In the genomic region with DNA sequence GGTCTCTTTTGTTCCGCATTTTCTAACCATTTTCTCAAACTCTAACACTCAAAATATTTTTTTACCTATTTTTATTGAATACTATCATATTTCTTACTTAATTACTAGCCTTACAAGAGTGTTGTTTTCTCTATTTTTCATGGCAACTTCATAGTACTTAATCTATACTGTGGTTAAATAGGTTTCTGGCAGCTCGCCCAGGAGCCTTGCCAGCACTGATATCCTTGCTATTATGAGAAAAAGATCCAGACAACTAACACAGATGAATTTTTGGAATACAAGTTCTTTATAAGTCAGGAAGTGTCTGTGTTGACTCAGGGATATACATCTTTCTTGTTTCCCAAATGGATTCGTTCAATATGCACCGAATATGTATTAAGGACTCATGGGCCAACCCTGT, we compare ENCODE assay signal across 30 mouse cellular contexts.
DNase-seq lines count a peak whose midpoint lies in the region; ATAC-seq and TF ChIP-seq lines count a peak whose summit lies in the region.
"Had no signal": no experiment of that assay in that cellular context is flagged by ENCODE, and none has a peak within 500 bp of the region (broad histone marks: within the 10 kb centered on the region; RNA-seq: fewer than 3 reads in every experiment).

No protein-coding gene starts in this region.

- peaks cover 7% of the 10 kb centered on the region for H3K4me1 ChIP-seq in forebrain, embryonic 14.5 days (ENCODE audit: control insufficient read depth, insufficient read depth, low read length)
- 0 out of 2 replicates have a peak, but pooled peaks cover 5% of the 10 kb centered on the region for H3K4me1 ChIP-seq in forebrain, postnatal 0 days (ENCODE audit: insufficient read depth)
- H3K4me1 ChIP-seq in lung, embryonic 14.5 days (ENCODE audit: insufficient read depth): no peaks in the 10 kb centered on the region
- H3K4me1 ChIP-seq: embryonic facial prominence, embryonic 15.5 days; kidney, embryonic 15.5 days; limb, embryonic 15.5 days; liver, embryonic 15.5 days; lung, embryonic 15.5 days; megakaryocyte, embryonic 14.5 days had no signal

- no peak for ATAC-seq in forebrain, embryonic 14.5 days
- ATAC-seq in forebrain, postnatal 0 days: no peak
- ATAC-seq in lung, embryonic 14.5 days (ENCODE audit: insufficient read depth): no peak
- peak; percentile 73 for ATAC-seq in megakaryocyte-erythroid progenitor cell, adult 5-6 weeks (replicated peaks; ENCODE audit: low FRiP score, low TSS enrichment, poor library complexity, severe bottlenecking)
- no peak for ATAC-seq in cerebellum, adult (ENCODE audit: insufficient number of reproducible peaks, low FRiP score, low TSS enrichment)
- ATAC-seq: activated CD4-positive, CD25-positive, alpha-beta regulatory T cell, adult 4 months; forebrain, embryonic 13.5 days; inflammation-experienced regulatory T-cells, adult 6 months had no signal

- H3K27me3 ChIP-seq in forebrain, embryonic 14.5 days (replicated peaks; ENCODE audit: control insufficient read depth, insufficient read depth, low read length): no peaks in the 10 kb centered on the region
- H3K27me3 ChIP-seq in forebrain, postnatal 0 days (ENCODE audit: insufficient read depth, low read length): no peaks in the 10 kb centered on the region
- H3K27me3 ChIP-seq in lung, embryonic 14.5 days (ENCODE audit: insufficient read depth, low read length): no peaks in the 10 kb centered on the region
- H3K27me3 ChIP-seq: embryonic facial prominence, embryonic 15.5 days; forebrain, embryonic 13.5 days; heart, embryonic 12.5 days; kidney, embryonic 15.5 days; limb, embryonic 15.5 days; liver, embryonic 15.5 days; lung, embryonic 15.5 days had no signal

- 93% methylated on average over 4 of the region's 4 CpGs for WGBS in forebrain, embryonic 14.5 days
- 84% methylated on average over 4 of the region's 4 CpGs for WGBS in forebrain, postnatal 0 days
- WGBS in lung, embryonic 14.5 days: 58% methylated on average over 4 of the region's 4 CpGs

- no peak overlapping the region for H3K9ac ChIP-seq in forebrain, embryonic 14.5 days (ENCODE audit: low read length)
- no peak overlapping the region for H3K9ac ChIP-seq in forebrain, postnatal 0 days
- no peak overlapping the region for H3K9ac ChIP-seq in lung, embryonic 14.5 days
- H3K9ac ChIP-seq: embryonic facial prominence, embryonic 15.5 days; forebrain, embryonic 13.5 days; heart, embryonic 12.5 days; hindbrain, embryonic 14.5 days; kidney, embryonic 15.5 days; limb, embryonic 15.5 days; liver, embryonic 15.5 days; lung, embryonic 15.5 days had no signal

- no peaks in the 10 kb centered on the region for H3K9me3 ChIP-seq in forebrain, embryonic 14.5 days (replicated peaks; ENCODE audit: control insufficient read depth, low read length)
- H3K9me3 ChIP-seq in forebrain, postnatal 0 days (ENCODE audit: low read length): no peaks in the 10 kb centered on the region
- no peaks in the 10 kb centered on the region for H3K9me3 ChIP-seq in lung, embryonic 14.5 days (ENCODE audit: low read depth, low read length)
- H3K9me3 ChIP-seq: embryonic facial prominence, embryonic 15.5 days; forebrain, embryonic 13.5 days; heart, embryonic 12.5 days; kidney, embryonic 15.5 days; limb, embryonic 15.5 days; liver, embryonic 15.5 days; lung, embryonic 15.5 days; megakaryocyte, embryonic 14.5 days had no signal

- no peak for TF ChIP-seq CTCF in forebrain, postnatal 0 days (IDR thresholded peaks at IDR 0.05; ENCODE audit: low read depth)
- TF ChIP-seq CTCF in lung, embryonic 14.5 days (IDR thresholded peaks at IDR 0.05; ENCODE audit: low read depth): no peak

- H3K4me2 ChIP-seq in forebrain, embryonic 14.5 days (ENCODE audit: low read length): no peak overlapping the region
- H3K4me2 ChIP-seq in forebrain, postnatal 0 days (ENCODE audit: low read depth): no peak overlapping the region
- H3K4me2 ChIP-seq in lung, embryonic 14.5 days: no peak overlapping the region
- H3K4me2 ChIP-seq: embryonic facial prominence, embryonic 15.5 days; forebrain, embryonic 13.5 days; heart, embryonic 12.5 days; hindbrain, embryonic 14.5 days; kidney, embryonic 15.5 days; limb, embryonic 15.5 days; liver, embryonic 15.5 days; lung, embryonic 15.5 days had no signal

- peak; percentile 20 for DNase-seq in forebrain, embryonic 14.5 days (ENCODE audit: low spot score)
- DNase-seq in forebrain, postnatal 0 days: no peak
- DNase-seq in lung, embryonic 14.5 days: peak; percentile 74
- no peak for DNase-seq in lung, postnatal 25 days (ENCODE audit: low spot score)
- peak; percentile 37 for DNase-seq in NIH3T3 (ENCODE audit: low read depth)
- DNase-seq: adrenal gland, adult 2 months; adrenal gland, postnatal 36 days; cerebellum, adult 11 months; cerebellum, adult 9-11 months; gastrocnemius, postnatal 25 days; heart, adult 18-20 months; heart, postnatal 4 days; kidney, adult 11 months; kidney, postnatal 25 days; lung, postnatal 36 days; midbrain, embryonic 14.5 days; thymus, postnatal 4 days had no signal

- H3K27ac ChIP-seq in forebrain, embryonic 14.5 days (ENCODE audit: low read depth, low read length): no peak overlapping the region
- H3K27ac ChIP-seq in forebrain, postnatal 0 days (ENCODE audit: low read depth, low read length): no peak overlapping the region
- H3K27ac ChIP-seq in lung, embryonic 14.5 days (ENCODE audit: low read depth): no peak overlapping the region
- H3K27ac ChIP-seq: embryonic facial prominence, embryonic 15.5 days; forebrain, embryonic 13.5 days; hindbrain, embryonic 14.5 days; kidney, embryonic 15.5 days; limb, embryonic 15.5 days; liver, embryonic 15.5 days; lung, embryonic 15.5 days had no signal

- no peaks in the 10 kb centered on the region for H3K36me3 ChIP-seq in forebrain, embryonic 14.5 days (ENCODE audit: control insufficient read depth, insufficient read depth, low read length)
- H3K36me3 ChIP-seq in forebrain, postnatal 0 days (ENCODE audit: insufficient read depth): no peaks in the 10 kb centered on the region
- H3K36me3 ChIP-seq in lung, embryonic 14.5 days (ENCODE audit: insufficient read depth): no peaks in the 10 kb centered on the region
- H3K36me3 ChIP-seq: embryonic facial prominence, embryonic 15.5 days; heart, embryonic 12.5 days; kidney, embryonic 15.5 days; limb, embryonic 15.5 days; liver, embryonic 15.5 days; lung, embryonic 15.5 days had no signal

- no peak overlapping the region for H3K4me3 ChIP-seq in forebrain, embryonic 14.5 days (ENCODE audit: low read depth, low read length)
- H3K4me3 ChIP-seq in forebrain, postnatal 0 days (ENCODE audit: low read depth, low read length): no peak overlapping the region
- H3K4me3 ChIP-seq in lung, embryonic 14.5 days (ENCODE audit: low read depth, low read length): no peak overlapping the region
- H3K4me3 ChIP-seq: embryonic facial prominence, embryonic 15.5 days; forebrain, embryonic 13.5 days; heart, embryonic 12.5 days; kidney, embryonic 15.5 days; limb, embryonic 15.5 days; liver, embryonic 15.5 days; lung, embryonic 15.5 days; megakaryocyte, embryonic 14.5 days had no signal

Comparison
In these comparisons a context has a peak if more than half of its experiments do, and no peak if none do; other contexts are left out.
1. DNase-seq: peak in forebrain, embryonic 14.5 days (single experiment), lung, embryonic 14.5 days (single experiment) and NIH3T3 (single experiment); none in forebrain, postnatal 0 days (single experiment) and lung, postnatal 25 days (single experiment).